Mouse (Mus musculus) liver, embryonic 15.5 days (tissue): ENCODE results near the gene Rnaset2b. TPM values are rescaled to one million over a fixed set of nuclear protein-coding genes. Genes with fewer than 3 reads are reported as not detected.
A peak's percentile ranks its signal among the peaks of the same experiment; 100 is the strongest.
"Not testable (repeated sequence)": the region's sequence is repeated elsewhere in the genome, so short reads cannot be mapped to it uniquely, and the experiment has no call there.

Source experiments
- ATAC-seq: fragments of 200-750 bp; cut with Nextera tagmentation; 2 replicates; pipeline ENCODE4 v1.8.0; 2017; ENCODE audit warnings: moderate number of reproducible peaks, mild to moderate bottlenecking, moderate library complexity; ENCODE audit not compliant: insufficient read depth
- H3K27ac ChIP-seq: fragments of 300-500 bp; sonication (generic); replicated peaks from 2 replicates; pipeline ENCODE4 v1.5.1; 2015; ENCODE audit warnings: mild to moderate bottlenecking, inconsistent platforms
- H3K27me3 ChIP-seq: fragments of 300-500 bp; sonication (generic); 2 replicates; pipeline ENCODE4 v1.6.1; 2015; ENCODE audit warnings: mild to moderate bottlenecking, inconsistent platforms
- H3K36me3 ChIP-seq: fragments of 300-500 bp; sonication (generic); replicated peaks from 2 replicates; pipeline ENCODE4 v1.6.1; 2015; ENCODE audit warnings: moderate library complexity, mild to moderate bottlenecking, inconsistent platforms
- H3K4me1 ChIP-seq: fragments of 300-500 bp; sonication (generic); replicated peaks from 2 replicates; pipeline ENCODE4 v1.6.1; 2015; ENCODE audit warnings: inconsistent platforms
- H3K4me2 ChIP-seq: fragments of 300-500 bp; sonication (generic); 2 replicates; pipeline ENCODE4 v1.6.1; 2015; ENCODE audit warnings: moderate library complexity, mild to moderate bottlenecking, inconsistent platforms
- H3K4me3 ChIP-seq: fragments of 300-500 bp; sonication (generic); replicated peaks from 2 replicates; pipeline ENCODE4 v1.5.1; 2015; ENCODE audit warnings: mild to moderate bottlenecking, inconsistent platforms
- H3K9ac ChIP-seq: fragments of 300-500 bp; sonication (generic); 2 replicates; pipeline ENCODE4 v1.6.1; 2015; ENCODE audit warnings: moderate library complexity, mild to moderate bottlenecking, inconsistent platforms
- H3K9me3 ChIP-seq: fragments of 300-500 bp; sonication (generic); replicated peaks from 2 replicates; pipeline ENCODE4 v1.6.1; 2016; ENCODE audit warnings: inconsistent platforms
- WGBS: fragments of 180-500 bp; shearing (Covaris S2); methylation state at CpG from one replicate; pipeline ENCODE4 v1.1.7; 2015; ENCODE audit warnings: mixed read lengths; ENCODE audit not compliant: insufficient replicate concordance; 5-methylcytosine and 5-hydroxymethylcytosine counted together
- polyA plus RNA-seq: library from polyadenylated mRNA; unstranded; fragments of >200 nt; fragmentation: Nextera tagmentation; extraction: Ambion mirVana; gene quantifications from 2 replicates; pipeline ENCODE4 v1.2.1, GENCODE M21; 2015

The Rnaset2b gene
- polyA plus RNA-seq, 1 experiment from 2014 or later, result 131 TPM

- no CpG with 5 or more reads among the region's 6 CpGs for WGBS
Observed at GRCm38 (mm10) chr17:6995504-6995903, 25.1 kb downstream of the Rnaset2b start.

GRCm38 (mm10) chr17:6996826-6997225 lies 26.4 kb downstream of the Rnaset2b start:
- not testable (repeated sequence) for H3K4me1 ChIP-seq, ATAC-seq, H3K4me2 ChIP-seq, H3K27me3 ChIP-seq, H3K9ac ChIP-seq, H3K9me3 ChIP-seq, H3K27ac ChIP-seq, H3K4me3 ChIP-seq, H3K36me3 ChIP-seq
- WGBS, result 68% methylated on average over 8 of the region's 8 CpGs

More at GRCm38 (mm10) chr17:6995504-6995903, 25.1 kb downstream of the Rnaset2b start:
- ATAC-seq, result peak; percentile 25; the same call in 1 of the 2 replicates
- not testable (repeated sequence) for H3K9ac ChIP-seq, H3K4me3 ChIP-seq, H3K36me3 ChIP-seq, H3K4me2 ChIP-seq, H3K9me3 ChIP-seq, H3K27me3 ChIP-seq, H3K4me1 ChIP-seq, H3K27ac ChIP-seq

GRCm38 (mm10) chr17:6997778-6998490 lies 27.5 kb downstream of the Rnaset2b start:
- not testable (repeated sequence) for H3K4me3 ChIP-seq, ATAC-seq, H3K9ac ChIP-seq, H3K36me3 ChIP-seq, H3K27ac ChIP-seq, H3K9me3 ChIP-seq, H3K4me1 ChIP-seq, H3K27me3 ChIP-seq, H3K4me2 ChIP-seq
- WGBS, result 64% methylated on average over 1 of the region's 7 CpGs

GRCm38 (mm10) chr17:7001790-7002585 lies 31.6 kb downstream of the Rnaset2b start:
- H3K27me3 ChIP-seq, H3K9ac ChIP-seq, H3K4me2 ChIP-seq, H3K4me1 ChIP-seq, H3K27ac ChIP-seq, H3K36me3 ChIP-seq, H3K4me3 ChIP-seq, ATAC-seq, H3K9me3 ChIP-seq: not testable (repeated sequence)
- WGBS, result 69% methylated on average over 10 of the region's 12 CpGs

GRCm38 (mm10) chr17:7003392-7003791 lies 33.0 kb downstream of the Rnaset2b start:
- H3K4me3 ChIP-seq, H3K36me3 ChIP-seq, H3K27ac ChIP-seq, ATAC-seq, H3K9me3 ChIP-seq, H3K9ac ChIP-seq, H3K4me2 ChIP-seq, H3K27me3 ChIP-seq, H3K4me1 ChIP-seq: not testable (repeated sequence)
- no CpG with 5 or more reads among the region's 3 CpGs for WGBS

GRCm38 (mm10) chr17:7005646-7006045 lies 35.2 kb downstream of the Rnaset2b start:
- H3K4me3 ChIP-seq, result not testable (repeated sequence)

GRCm38 (mm10) chr17:7008885-7009284 lies 38.5 kb downstream of the Rnaset2b start:
- ATAC-seq, H3K36me3 ChIP-seq: not testable (repeated sequence)

More at GRCm38 (mm10) chr17:7005646-7006045, 35.2 kb downstream of the Rnaset2b start:
- WGBS, result 39% methylated on average over 3 of the region's 4 CpGs
- H3K36me3 ChIP-seq, ATAC-seq, H3K4me1 ChIP-seq, H3K9me3 ChIP-seq, H3K4me2 ChIP-seq, H3K9ac ChIP-seq, H3K27ac ChIP-seq, H3K27me3 ChIP-seq: not testable (repeated sequence)

GRCm38 (mm10) chr17:7009440-7009839 lies 39.0 kb downstream of the Rnaset2b start:
- H3K9ac ChIP-seq, H3K4me2 ChIP-seq, H3K36me3 ChIP-seq, ATAC-seq, H3K27me3 ChIP-seq, H3K27ac ChIP-seq, H3K9me3 ChIP-seq, H3K4me3 ChIP-seq, H3K4me1 ChIP-seq: not testable (repeated sequence)
- WGBS, result no CpG with 5 or more reads among the region's 7 CpGs

More at GRCm38 (mm10) chr17:7008885-7009284, 38.5 kb downstream of the Rnaset2b start:
- H3K27ac ChIP-seq, H3K4me2 ChIP-seq, H3K27me3 ChIP-seq, H3K9ac ChIP-seq, H3K4me3 ChIP-seq, H3K9me3 ChIP-seq, H3K4me1 ChIP-seq: not testable (repeated sequence)

GRCm38 (mm10) chr17:7009901-7010300 lies 39.5 kb downstream of the Rnaset2b start:
- not testable (repeated sequence) for H3K27ac ChIP-seq, ATAC-seq, H3K4me2 ChIP-seq, H3K9ac ChIP-seq, H3K9me3 ChIP-seq, H3K4me1 ChIP-seq, H3K27me3 ChIP-seq, H3K4me3 ChIP-seq, H3K36me3 ChIP-seq
- WGBS, result 32% methylated on average over 7 of the region's 9 CpGs

DNA sequence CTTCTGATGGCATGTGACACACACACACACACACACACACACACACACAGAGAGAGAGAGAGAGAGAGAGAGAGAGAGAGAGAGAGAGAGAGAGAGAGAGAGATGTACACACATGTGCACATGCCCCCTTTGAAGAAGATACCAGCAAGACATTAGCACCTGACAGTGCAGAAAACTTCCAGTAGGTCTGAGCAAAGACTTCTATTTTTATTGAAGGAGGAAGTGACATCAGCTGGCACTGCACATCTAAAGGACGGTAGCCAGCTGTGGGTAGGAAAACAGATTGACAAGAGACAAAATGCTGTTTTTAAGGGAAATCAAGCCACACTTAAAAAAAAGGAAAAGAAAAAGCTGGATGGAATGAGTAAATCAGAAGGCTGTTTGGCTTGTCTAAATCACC lies 43.8 kb downstream of the Rnaset2b start:
- not testable (repeated sequence) for H3K4me1 ChIP-seq, H3K36me3 ChIP-seq, H3K27ac ChIP-seq, H3K9ac ChIP-seq, H3K4me2 ChIP-seq, H3K9me3 ChIP-seq, H3K4me3 ChIP-seq, ATAC-seq, H3K27me3 ChIP-seq
- WGBS, result no CpG with 5 or more reads among the region's 1 CpGs

DNA sequence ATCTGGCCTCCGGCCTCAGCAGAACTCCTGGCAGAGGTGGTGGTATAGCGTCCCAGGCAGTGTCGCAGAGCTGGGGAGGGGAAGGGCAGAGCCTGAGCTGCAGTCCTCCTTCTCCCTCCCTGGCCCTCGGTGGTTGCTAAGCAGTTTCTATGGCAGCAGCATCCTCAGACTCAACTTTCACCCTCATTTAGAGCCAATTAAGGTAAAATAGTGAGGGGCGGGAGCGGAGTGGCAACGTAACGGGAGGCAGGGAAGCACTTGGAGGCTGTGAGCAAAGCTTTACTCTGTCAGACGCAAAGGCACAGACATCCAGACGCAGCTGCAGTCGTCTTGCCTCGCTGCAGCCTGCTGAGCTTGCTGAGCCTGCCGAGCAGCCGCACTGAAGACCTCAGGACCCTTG lies 54.8 kb downstream of the Rnaset2b start, which contains the start of gene Gm1604a:
Gene Gm1604a, plus strand, starts transcription at position 312 of the 400 bp plus-strand sequence.
- not testable (repeated sequence) for H3K27ac ChIP-seq, H3K27me3 ChIP-seq, H3K9ac ChIP-seq, H3K4me2 ChIP-seq, H3K36me3 ChIP-seq, ATAC-seq, H3K4me3 ChIP-seq, H3K9me3 ChIP-seq, H3K4me1 ChIP-seq
- WGBS, result 25% methylated on average over 8 of the region's 14 CpGs
